Mouse (Mus musculus): ENCODE results near the gene Tmem203. TPM values are rescaled to one million over a fixed set of nuclear protein-coding genes. Genes with fewer than 3 reads are reported as not detected.

Gene Tmem203
- polyA plus RNA-seq, 1 experiment = 31.9 TPM

DNA sequence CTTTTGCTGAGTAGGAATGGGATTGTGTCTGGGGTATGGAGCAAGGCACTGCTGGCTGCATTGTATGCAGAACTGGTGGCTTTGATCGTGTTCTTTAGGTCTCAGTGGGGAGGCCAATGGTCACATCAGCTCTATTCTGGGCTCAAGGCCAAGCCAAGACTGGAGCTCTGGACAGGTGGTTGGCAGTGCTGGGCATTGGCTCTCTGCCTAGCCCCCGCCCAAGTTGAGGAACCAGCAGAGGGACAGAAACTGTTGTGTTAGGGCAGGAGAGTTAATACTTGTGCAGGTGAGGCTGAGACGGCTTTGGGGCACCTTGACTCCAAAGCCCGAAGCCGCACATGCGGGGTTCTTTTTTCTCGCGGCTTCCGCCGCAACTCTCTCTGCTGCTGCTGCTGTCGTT is 34.4 kb downstream of the Tmem203 start, which contains the start of gene Lrrc26:
Gene Lrrc26, plus strand, starts transcription at position 265 of the 400 bp plus-strand sequence.
- peak; percentile 82 to 86 for DNase-seq
- H3K27ac ChIP-seq (ENCODE audit: insufficient read depth, low read length) = peak within 1 kb of the TSS; percentile 68
- H3K4me3 ChIP-seq (replicated peaks; ENCODE audit: insufficient read depth, low read depth, low read length) = peak within 1 kb of the TSS; percentile 29
- H3K4me1 ChIP-seq (ENCODE audit: control insufficient read depth, insufficient read depth, low read length) = peaks cover 67% of the 10 kb centered on the region
- TF ChIP-seq POLR2A (IDR thresholded peaks at IDR 0.05; ENCODE audit: borderline replicate concordance, insufficient read depth, low read length) = peak; percentile 16; the same call in 1 of the 2 replicates
- TF ChIP-seq CTCF (IDR thresholded peaks at IDR 0.05; ENCODE audit: borderline replicate concordance, insufficient read depth, low read depth, low read length) = no peak
- 2% methylated on average over 11 of the region's 11 CpGs for WGBS
- no peaks in the 10 kb centered on the region for H3K27me3 ChIP-seq (ENCODE audit: control insufficient read depth, insufficient read depth, low read length)

DNA sequence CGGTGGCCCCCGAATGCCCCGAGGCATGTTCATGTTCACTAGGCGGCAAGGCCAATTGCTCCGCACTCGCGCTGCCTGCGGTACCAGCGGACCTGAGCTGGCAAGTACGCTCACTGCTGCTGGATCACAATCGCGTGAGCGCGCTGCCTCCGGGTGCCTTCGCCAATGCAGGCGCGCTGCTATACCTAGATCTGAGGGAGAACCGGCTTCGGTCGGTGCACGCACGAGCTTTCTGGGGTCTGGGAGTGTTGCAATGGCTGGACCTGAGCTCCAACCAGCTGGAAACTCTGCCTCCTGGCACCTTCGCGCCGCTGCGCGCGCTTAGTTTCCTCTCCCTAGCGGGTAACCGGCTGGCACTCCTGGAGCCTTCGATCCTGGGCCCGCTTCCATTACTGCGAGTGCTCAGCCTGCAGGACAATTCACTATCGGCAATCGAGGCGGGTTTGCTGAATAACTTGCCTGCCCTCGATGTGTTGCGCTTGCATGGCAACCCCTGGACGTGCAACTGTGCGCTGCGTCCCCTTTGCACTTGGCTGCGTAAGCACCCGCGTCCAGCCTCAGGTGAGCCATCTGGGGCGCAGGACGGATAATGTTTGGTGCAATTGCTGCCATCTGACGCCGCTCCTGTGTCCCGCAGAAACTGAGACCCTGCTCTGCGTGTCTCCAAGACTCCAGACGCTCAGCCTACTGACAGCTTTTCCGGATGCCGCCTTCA is 35.0 kb downstream of the Tmem203 start:
- WGBS = under 1% methylated on average over 54 of the region's 54 CpGs
- H3K4me1 ChIP-seq (ENCODE audit: control insufficient read depth, insufficient read depth, low read length) = peaks cover 67% of the 10 kb centered on the region

DNA sequence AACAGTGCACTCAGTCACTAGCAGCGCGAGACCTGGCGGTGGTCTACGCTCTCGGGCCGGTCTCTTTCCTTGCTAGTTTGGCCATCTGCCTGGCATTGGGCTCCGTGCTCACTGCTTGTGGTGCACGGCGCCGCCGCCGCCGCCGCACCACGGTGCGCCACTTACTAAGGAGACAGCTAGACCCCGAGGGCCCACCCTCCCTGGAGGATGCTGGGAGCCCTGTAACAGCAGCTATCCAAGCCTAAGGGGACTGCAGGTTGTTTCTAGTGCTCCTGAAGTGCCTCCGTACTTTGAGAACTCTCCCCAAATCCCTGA is 35.5 kb downstream of the Tmem203 start:
- Histone ChIP-seq H3K4me3 (replicated peaks; ENCODE audit: insufficient read depth, low read depth, low read length) (peak overlapping the region; percentile 29), H3K27ac (ENCODE audit: insufficient read depth, low read length) (peak overlapping the region; percentile 68), H3K27me3 (ENCODE audit: control insufficient read depth, insufficient read depth, low read length) (no peaks in the 10 kb centered on the region), H3K4me1 (ENCODE audit: control insufficient read depth, insufficient read depth, low read length) (peaks cover 67% of the 10 kb centered on the region)
- no peak for TF ChIP-seq CTCF (IDR thresholded peaks at IDR 0.05; ENCODE audit: borderline replicate concordance, insufficient read depth, low read depth, low read length)
- no peak for TF ChIP-seq POLR2A (IDR thresholded peaks at IDR 0.05; ENCODE audit: borderline replicate concordance, insufficient read depth, low read length)
- DNase-seq = no peak
- 2% methylated on average over 18 of the region's 18 CpGs for WGBS

More for the DNA sequence above, 35.0 kb downstream of the Tmem203 start:
- H3K27me3 ChIP-seq (ENCODE audit: control insufficient read depth, insufficient read depth, low read length) = no peaks in the 10 kb centered on the region
- H3K27ac ChIP-seq (ENCODE audit: insufficient read depth, low read length) = peak overlapping the region; percentile 68
- peak overlapping the region; percentile 29 for H3K4me3 ChIP-seq (replicated peaks; ENCODE audit: insufficient read depth, low read depth, low read length)
- TF ChIP-seq CTCF (IDR thresholded peaks at IDR 0.05; ENCODE audit: borderline replicate concordance, insufficient read depth, low read depth, low read length) = no peak
- TF ChIP-seq POLR2A (IDR thresholded peaks at IDR 0.05; ENCODE audit: borderline replicate concordance, insufficient read depth, low read length) = peak; percentile 45; the same call in 1 of the 2 replicates
- peak; percentile 83 to 87 for DNase-seq

DNA sequence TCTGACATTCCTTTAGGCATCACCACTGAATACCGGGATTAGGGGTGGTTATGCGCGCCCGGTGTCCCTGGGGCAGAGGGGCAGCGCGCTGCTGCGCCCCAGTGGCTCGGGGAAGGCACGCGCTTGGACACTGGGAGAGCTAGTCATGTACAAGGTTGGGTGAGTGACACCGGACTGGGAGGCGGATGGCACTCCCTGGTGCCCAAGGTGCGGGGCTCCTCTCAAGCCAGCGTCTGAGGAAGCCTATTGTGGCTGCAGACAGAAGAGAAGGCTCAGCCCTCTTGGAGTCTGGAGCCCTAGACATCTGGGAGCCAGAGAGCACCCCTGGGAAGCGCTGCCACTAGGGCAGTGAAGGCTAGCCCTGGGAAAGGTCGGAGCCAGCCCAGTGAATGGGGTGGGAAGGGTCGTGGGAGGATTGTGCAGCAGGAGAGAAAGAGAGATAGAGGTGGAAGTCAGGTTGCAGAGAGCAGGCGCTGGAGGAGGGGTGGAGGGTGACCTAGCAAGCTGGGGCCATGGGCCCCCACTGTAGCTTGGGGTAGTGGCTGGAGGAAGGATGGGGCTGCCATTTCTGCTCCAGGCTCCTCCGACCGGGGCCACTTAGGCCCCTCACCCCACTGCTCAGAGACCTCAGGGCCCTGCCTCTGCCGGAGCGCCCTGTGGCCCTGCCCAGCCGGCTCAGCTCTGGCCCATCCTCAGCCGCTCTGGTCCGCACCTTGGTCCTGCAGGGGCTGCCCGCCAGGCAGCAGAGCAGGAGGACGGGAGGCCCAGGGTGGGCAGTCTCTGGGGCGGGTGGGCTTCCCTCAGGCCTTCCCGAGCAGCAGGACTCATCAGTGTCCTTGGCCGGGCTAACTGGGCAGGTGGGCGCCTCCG is 36.2 kb downstream of the Tmem203 start:
- DNase-seq = peak; percentile 54 to 67
- TF ChIP-seq CTCF (IDR thresholded peaks at IDR 0.05; ENCODE audit: borderline replicate concordance, insufficient read depth, low read depth, low read length) = no peak
- no peak for TF ChIP-seq POLR2A (IDR thresholded peaks at IDR 0.05; ENCODE audit: borderline replicate concordance, insufficient read depth, low read length)
- Histone ChIP-seq H3K4me3 (replicated peaks; ENCODE audit: insufficient read depth, low read depth, low read length) (no peak overlapping the region), H3K27ac (ENCODE audit: insufficient read depth, low read length) (peak overlapping the region; percentile 68; the same call in 1 of the 2 replicates), H3K4me1 (ENCODE audit: control insufficient read depth, insufficient read depth, low read length) (peaks cover 63% of the 10 kb centered on the region), H3K27me3 (ENCODE audit: control insufficient read depth, insufficient read depth, low read length) (no peaks in the 10 kb centered on the region)
- WGBS = 17% methylated on average over 32 of the region's 32 CpGs

DNA sequence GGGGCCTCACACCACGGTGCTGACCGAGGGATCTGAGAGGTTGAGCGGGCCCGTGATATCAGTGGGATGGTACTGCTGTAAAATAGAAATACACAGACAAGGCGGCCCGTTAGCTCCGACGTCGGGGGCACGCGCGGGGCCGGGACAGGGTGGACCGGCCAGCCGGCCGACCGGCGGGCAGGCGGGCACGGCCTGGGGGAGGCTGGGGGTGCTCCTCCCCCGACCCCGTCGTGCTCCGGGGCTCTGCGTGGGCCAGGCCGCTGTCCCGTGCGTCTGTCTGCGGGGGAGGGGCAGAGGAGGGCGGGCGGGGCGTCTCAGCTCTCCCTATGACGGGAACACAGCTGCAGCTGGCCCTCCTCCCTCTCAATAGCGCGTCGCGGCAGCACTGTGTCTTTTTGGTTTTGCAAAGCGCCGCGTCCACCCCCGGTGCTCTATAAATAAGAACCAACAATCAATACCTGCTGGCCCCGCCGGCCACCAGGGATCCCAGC is 36.9 kb downstream of the Tmem203 start:
- Histone ChIP-seq H3K27ac (ENCODE audit: insufficient read depth, low read length) (no peak overlapping the region), H3K4me3 (replicated peaks; ENCODE audit: insufficient read depth, low read depth, low read length) (no peak overlapping the region), H3K4me1 (ENCODE audit: control insufficient read depth, insufficient read depth, low read length) (peaks cover 62% of the 10 kb centered on the region), H3K27me3 (ENCODE audit: control insufficient read depth, insufficient read depth, low read length) (no peaks in the 10 kb centered on the region)
- DNase-seq = peak; percentile 38 to 64
- 13% methylated on average over 43 of the region's 43 CpGs for WGBS
- TF ChIP-seq CTCF (IDR thresholded peaks at IDR 0.05; ENCODE audit: borderline replicate concordance, insufficient read depth, low read depth, low read length) = no peak
- TF ChIP-seq POLR2A (IDR thresholded peaks at IDR 0.05; ENCODE audit: borderline replicate concordance, insufficient read depth, low read length) = no peak

DNA sequence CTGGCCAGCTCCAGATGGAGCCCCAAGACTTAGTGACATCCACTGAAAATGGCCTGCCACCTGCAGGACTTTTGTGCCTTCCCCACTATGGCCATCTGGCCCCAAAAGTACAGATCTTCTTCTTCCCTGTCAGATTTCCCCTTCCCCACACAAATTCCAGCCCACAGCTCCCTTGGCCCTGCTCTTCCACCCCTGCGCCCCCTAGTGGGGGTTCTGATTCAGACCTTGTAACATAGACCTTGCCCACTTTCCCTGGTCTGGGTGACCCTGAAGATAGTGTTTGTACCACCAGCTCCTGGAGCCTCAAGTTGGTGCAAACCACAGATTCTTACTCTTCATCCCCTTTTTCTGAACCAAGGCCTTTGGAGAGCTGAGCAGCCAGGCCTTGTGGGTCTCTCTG is 37.6 kb downstream of the Tmem203 start:
- no peak overlapping the region for H3K4me3 ChIP-seq (replicated peaks; ENCODE audit: insufficient read depth, low read depth, low read length)
- WGBS = 0% methylated on average over 1 of the region's 1 CpGs
- H3K27me3 ChIP-seq (ENCODE audit: control insufficient read depth, insufficient read depth, low read length) = no peaks in the 10 kb centered on the region
- TF ChIP-seq POLR2A (IDR thresholded peaks at IDR 0.05; ENCODE audit: borderline replicate concordance, insufficient read depth, low read length) (no peak), CTCF (IDR thresholded peaks at IDR 0.05; ENCODE audit: borderline replicate concordance, insufficient read depth, low read depth, low read length) (peak; percentile 75; the same call in 1 of the 2 replicates)
- H3K27ac ChIP-seq (ENCODE audit: insufficient read depth, low read length) = no peak overlapping the region
- H3K4me1 ChIP-seq (ENCODE audit: control insufficient read depth, insufficient read depth, low read length) = peaks cover 62% of the 10 kb centered on the region
- DNase-seq = peak; percentile 75 to 82

DNA sequence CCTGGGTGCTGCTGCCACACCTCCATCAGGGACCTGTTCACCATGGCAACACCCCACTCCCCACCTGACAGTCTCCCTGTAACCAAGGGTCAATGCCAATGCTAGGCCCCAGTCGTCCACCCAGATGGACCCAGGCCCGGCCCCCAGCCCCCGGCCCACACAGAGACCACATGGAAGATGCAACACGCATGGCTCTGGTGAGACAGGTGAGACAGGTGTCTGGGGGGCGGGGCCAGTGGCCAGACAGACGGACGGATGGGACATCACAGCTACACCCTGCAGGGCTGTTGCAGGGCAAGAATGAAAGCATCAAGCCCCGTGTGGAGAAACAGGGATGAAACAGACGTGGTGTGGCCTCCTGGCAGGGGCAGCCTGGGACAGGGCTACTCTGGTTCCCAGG is 38.5 kb downstream of the Tmem203 start:
- 55% methylated on average over 9 of the region's 9 CpGs for WGBS
- Histone ChIP-seq H3K27ac (ENCODE audit: insufficient read depth, low read length) (no peak overlapping the region), H3K27me3 (ENCODE audit: control insufficient read depth, insufficient read depth, low read length) (no peaks in the 10 kb centered on the region), H3K4me1 (ENCODE audit: control insufficient read depth, insufficient read depth, low read length) (peaks cover 61% of the 10 kb centered on the region), H3K4me3 (replicated peaks; ENCODE audit: insufficient read depth, low read depth, low read length) (no peak overlapping the region)
- DNase-seq = peak; percentile 38 to 42
- TF ChIP-seq POLR2A (IDR thresholded peaks at IDR 0.05; ENCODE audit: borderline replicate concordance, insufficient read depth, low read length) (no peak), CTCF (IDR thresholded peaks at IDR 0.05; ENCODE audit: borderline replicate concordance, insufficient read depth, low read depth, low read length) (no peak)

Data from cerebellum, adult 2 months (tissue).